Mouse (Mus musculus) lung, embryonic 16.5 days (tissue): Measurements from ENCODE around the gene Habp2. TPM values are rescaled to one million over a fixed set of nuclear protein-coding genes. Genes with fewer than 3 reads are reported as not detected.
"Not testable (repeated sequence)": the region's sequence is repeated elsewhere in the genome, so short reads cannot be mapped to it uniquely, and the experiment has no call there.

Source experiments
- ATAC-seq: fragments of 200-750 bp; cut with Nextera tagmentation; 2 replicates; pipeline ENCODE4 v1.8.0; 2017; ENCODE audit warnings: low read depth, mild to moderate bottlenecking, moderate library complexity
- H3K27ac ChIP-seq: fragments of 300-500 bp; sonication (generic); 2 replicates; pipeline ENCODE4 v1.5.1; 2014; ENCODE audit warnings: mild to moderate bottlenecking, control low read depth, low read length
- H3K27me3 ChIP-seq: fragments of 300-500 bp; sonication (generic); 2 replicates; pipeline ENCODE4 v1.6.1; 2014; ENCODE audit warnings: low read depth, low read length, mixed read lengths; ENCODE audit not compliant: control insufficient read depth, insufficient read depth
- H3K36me3 ChIP-seq: fragments of 300-500 bp; sonication (generic); 2 replicates; pipeline ENCODE4 v1.6.1; 2014; ENCODE audit warnings: low read length; ENCODE audit not compliant: control insufficient read depth, insufficient read depth
- H3K4me1 ChIP-seq: fragments of 300-500 bp; sonication (generic); replicated peaks from 2 replicates; pipeline ENCODE4 v1.6.1; 2014; ENCODE audit warnings: low read length, mixed read lengths; ENCODE audit not compliant: control insufficient read depth, insufficient read depth
- H3K4me2 ChIP-seq: fragments of 300-500 bp; sonication (generic); 2 replicates; pipeline ENCODE4 v1.6.1; 2014; ENCODE audit warnings: low read depth, low read length, control low read depth
- H3K4me3 ChIP-seq: fragments of 300-500 bp; sonication (generic); 2 replicates; pipeline ENCODE4 v1.5.1; 2014; ENCODE audit warnings: mild to moderate bottlenecking, low read length, control low read depth
- H3K9ac ChIP-seq: fragments of 300-500 bp; sonication (generic); 2 replicates; pipeline ENCODE4 v1.6.1; 2014; ENCODE audit warnings: low read length, control low read depth
- H3K9me3 ChIP-seq: fragments of 300-500 bp; sonication (generic); 2 replicates; pipeline ENCODE4 v1.6.1; 2016; ENCODE audit warnings: low read length; ENCODE audit not compliant: control insufficient read depth
- WGBS: fragments of 180-500 bp; shearing (Covaris S2); extraction: QIAGEN DNeasy Blood & Tissue Kit; methylation state at CpG from one replicate; pipeline ENCODE4 v1.1.7; 2014; 5-methylcytosine and 5-hydroxymethylcytosine counted together
- polyA plus RNA-seq: library from polyadenylated mRNA; unstranded; fragments of >200 nt; fragmentation: Nextera tagmentation; extraction: Ambion mirVana; gene quantifications from 2 replicates; pipeline ENCODE4 v1.2.1, GENCODE M21; 2015

The Habp2 gene
- polyA plus RNA-seq, 1 experiment from 2014 or later, result 2.6 TPM

GRCm38 (mm10) chr19:56343869-56344563 is 57.1 kb downstream of the Habp2 start:
- no peak overlapping the region for H3K9ac ChIP-seq
- H3K36me3 ChIP-seq, result no peaks in the 10 kb centered on the region
- H3K4me1 ChIP-seq, result peaks cover 5% of the 10 kb centered on the region; the same call in 1 of the 2 replicates
- no peaks in the 10 kb centered on the region for H3K27me3 ChIP-seq
- no peak overlapping the region for H3K4me3 ChIP-seq
- no peak for ATAC-seq
- H3K27ac ChIP-seq, result no peak overlapping the region
- H3K4me2 ChIP-seq, result no peak overlapping the region
- no peaks in the 10 kb centered on the region for H3K9me3 ChIP-seq
- WGBS, result 63% methylated on average over 26 of the region's 26 CpGs

GRCm38 (mm10) chr19:56346016-56346415 is 59.1 kb downstream of the Habp2 start:
- Histone ChIP-seq H3K27ac (no peak overlapping the region), H3K27me3 (no peaks in the 10 kb centered on the region), H3K9ac (no peak overlapping the region), H3K9me3 (no peaks in the 10 kb centered on the region), H3K4me1 (peaks cover 8% of the 10 kb centered on the region), H3K4me2 (no peak overlapping the region), H3K36me3 (no peaks in the 10 kb centered on the region), H3K4me3 (no peak overlapping the region)
- WGBS, result 59% methylated on average over 3 of the region's 3 CpGs
- no peak for ATAC-seq

DNA sequence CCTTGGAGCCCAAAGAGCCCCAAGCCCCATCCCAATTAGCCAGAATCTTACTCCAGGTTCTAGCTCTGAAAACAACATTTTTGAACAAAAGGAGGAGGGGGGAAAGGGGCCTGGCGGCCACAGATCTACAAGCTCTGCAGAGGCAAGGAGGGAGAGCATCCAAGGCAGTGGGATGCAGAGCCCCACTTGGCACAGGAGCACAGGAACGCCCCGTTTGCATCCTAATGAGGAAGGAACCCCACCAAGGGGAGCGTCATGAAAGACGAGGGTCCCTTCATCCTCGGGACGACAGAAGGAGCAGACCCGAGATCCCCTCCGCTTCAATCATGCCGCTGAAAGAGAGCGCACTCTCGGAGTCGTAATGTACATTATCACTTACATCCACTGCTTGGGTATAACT is 59.8 kb downstream of the Habp2 start:
- Histone ChIP-seq H3K27me3 (no peaks in the 10 kb centered on the region), H3K27ac (no peak overlapping the region), H3K36me3 (no peaks in the 10 kb centered on the region), H3K9ac (no peak overlapping the region), H3K4me2 (no peak overlapping the region), H3K4me3 (no peak overlapping the region), H3K9me3 (no peaks in the 10 kb centered on the region), H3K4me1 (peaks cover 7% of the 10 kb centered on the region)
- WGBS, result 42% methylated on average over 13 of the region's 13 CpGs
- no peak for ATAC-seq

- Histone ChIP-seq H3K4me3 (no peak overlapping the region), H3K4me2 (no peak overlapping the region), H3K27me3 (no peaks in the 10 kb centered on the region), H3K9ac (no peak overlapping the region), H3K36me3 (no peaks in the 10 kb centered on the region), H3K27ac (no peak overlapping the region), H3K9me3 (peaks cover 2% of the 10 kb centered on the region; the same call in 1 of the 2 replicates), H3K4me1 (peaks cover 3% of the 10 kb centered on the region)
- peak; percentile 59 for ATAC-seq
- WGBS, result 22% methylated on average over 6 of the region's 6 CpGs
Measured at GRCm38 (mm10) chr19:56349295-56349694, 62.4 kb downstream of the Habp2 start.

- Histone ChIP-seq H3K9me3 (peaks cover 2% of the 10 kb centered on the region; the same call in 1 of the 2 replicates), H3K4me2 (no peak overlapping the region), H3K4me3 (no peak overlapping the region), H3K27ac (no peak overlapping the region), H3K9ac (no peak overlapping the region), H3K4me1 (peaks cover 7% of the 10 kb centered on the region), H3K36me3 (no peaks in the 10 kb centered on the region), H3K27me3 (no peaks in the 10 kb centered on the region)
- WGBS, result 78% methylated on average over 10 of the region's 10 CpGs
- no peak for ATAC-seq
Measured at GRCm38 (mm10) chr19:56353689-56354088, 66.8 kb downstream of the Habp2 start.

DNA sequence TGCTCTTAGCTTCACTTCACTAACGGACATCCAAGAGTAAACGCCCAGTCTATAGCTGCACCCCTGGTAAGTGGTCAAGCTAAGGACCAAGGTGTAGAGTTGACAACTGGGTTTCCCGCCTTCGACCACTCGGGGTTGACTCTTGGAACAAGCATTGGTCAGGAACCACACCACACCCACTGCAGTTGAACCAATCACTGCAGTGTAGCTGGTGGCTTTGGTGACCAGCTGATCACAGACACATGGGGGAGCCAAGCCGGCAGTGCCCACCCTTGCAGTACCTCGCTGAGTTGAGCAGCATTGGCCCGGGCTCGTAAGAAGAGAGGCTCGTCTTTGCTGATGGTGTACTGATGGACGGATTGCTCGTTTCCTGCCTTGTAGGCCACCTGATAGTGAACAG is 68.3 kb downstream of the Habp2 start:
- no peak overlapping the region for H3K27ac ChIP-seq
- H3K36me3 ChIP-seq, result no peaks in the 10 kb centered on the region
- peaks cover 4% of the 10 kb centered on the region; the same call in 1 of the 2 replicates for H3K4me1 ChIP-seq
- H3K27me3 ChIP-seq, result no peaks in the 10 kb centered on the region
- ATAC-seq, result no peak
- WGBS, result 76% methylated on average over 12 of the region's 12 CpGs
- peaks cover 2% of the 10 kb centered on the region; the same call in 1 of the 2 replicates for H3K9me3 ChIP-seq
- H3K4me3 ChIP-seq, result no peak overlapping the region
- no peak overlapping the region for H3K9ac ChIP-seq
- no peak overlapping the region for H3K4me2 ChIP-seq

DNA sequence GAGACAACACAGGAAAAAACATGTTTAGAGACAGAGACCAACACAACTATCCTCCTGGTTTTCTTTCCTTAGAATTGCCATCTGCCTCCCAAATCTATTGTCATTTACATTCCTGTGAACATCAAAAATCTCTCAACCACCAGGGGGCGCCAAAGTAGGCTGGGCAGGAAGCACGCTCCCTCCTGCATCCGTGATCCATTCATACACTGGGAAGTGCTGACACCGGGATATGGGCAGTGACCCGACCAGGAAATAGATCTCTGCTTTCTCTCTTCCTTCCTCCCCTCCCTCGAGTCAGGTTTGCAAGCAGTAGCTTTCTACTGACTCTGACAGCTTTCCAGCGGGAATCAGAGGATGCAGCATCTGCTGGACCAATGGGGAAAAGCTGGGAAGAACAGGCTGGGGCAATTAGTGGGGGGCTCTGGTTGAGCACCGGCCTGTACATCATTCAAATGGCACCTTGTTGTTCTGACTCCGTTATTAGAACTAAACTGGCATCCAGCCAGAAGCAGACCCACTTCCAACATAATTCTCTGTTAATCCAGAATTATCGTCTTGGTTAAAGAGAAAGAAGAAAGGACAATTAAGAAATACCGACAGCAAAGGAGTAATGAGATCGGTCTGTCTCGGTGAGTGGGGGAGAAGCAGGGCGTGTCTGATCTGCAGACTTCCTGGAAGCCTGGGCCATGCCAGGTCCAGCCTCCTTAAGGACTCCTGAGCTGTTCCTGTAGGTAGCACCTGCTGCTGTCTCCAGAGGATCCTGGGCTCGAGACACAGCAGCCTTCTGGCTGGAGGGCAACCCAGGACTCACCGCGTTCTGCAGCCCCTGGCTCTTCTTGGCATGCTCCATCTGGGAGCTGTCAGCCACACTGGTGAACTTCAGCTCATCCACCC is 69.8 kb downstream of the Habp2 start:
- Histone ChIP-seq H3K4me1 (peaks cover 4% of the 10 kb centered on the region; the same call in 1 of the 2 replicates), H3K27me3 (no peaks in the 10 kb centered on the region), H3K36me3 (no peaks in the 10 kb centered on the region), H3K9ac (no peak overlapping the region), H3K9me3 (peaks cover 2% of the 10 kb centered on the region; the same call in 1 of the 2 replicates), H3K4me3 (peak overlapping the region; percentile 9), H3K27ac (no peak overlapping the region), H3K4me2 (peak overlapping the region; percentile 16)
- ATAC-seq, result peak; percentile 56
- 20% methylated on average over 17 of the region's 17 CpGs for WGBS

- H3K27ac ChIP-seq, H3K4me3 ChIP-seq, H3K4me2 ChIP-seq, H3K9me3 ChIP-seq, H3K9ac ChIP-seq, H3K27me3 ChIP-seq, ATAC-seq, H3K36me3 ChIP-seq, H3K4me1 ChIP-seq: not testable (repeated sequence)
- 43% methylated on average over 2 of the region's 2 CpGs for WGBS
Measured at GRCm38 (mm10) chr19:56357374-56357708, 70.4 kb downstream of the Habp2 start.

- Histone ChIP-seq H3K27me3 (no peaks in the 10 kb centered on the region), H3K27ac (no peak overlapping the region), H3K4me3 (no peak overlapping the region), H3K9me3 (no peaks in the 10 kb centered on the region), H3K36me3 (no peaks in the 10 kb centered on the region), H3K4me1 (peaks cover 4% of the 10 kb centered on the region; the same call in 1 of the 2 replicates), H3K9ac (no peak overlapping the region), H3K4me2 (no peak overlapping the region)
- WGBS, result 58% methylated on average over 2 of the region's 2 CpGs
- no peak for ATAC-seq
Measured at GRCm38 (mm10) chr19:56358890-56359289, 72.0 kb downstream of the Habp2 start.
